Mouse (Mus musculus): Measurements from ENCODE around the gene Gnpat. TPM values are rescaled to one million over a fixed set of nuclear protein-coding genes. Genes with fewer than 3 reads are reported as not detected.

The Gnpat gene
- polyA plus RNA-seq, 1 experiment from 2014 or later: 115 TPM

- H3K4me3 ChIP-seq (ENCODE audit: control insufficient read depth in 1 of 2, insufficient read depth in 1 of 2, low read depth in 1 of 2, low read length in 2 of 2): no peak overlapping the region
- H3K9ac ChIP-seq (ENCODE audit: low read length): no peak overlapping the region
- no peaks in the 10 kb centered on the region for H3K27me3 ChIP-seq (ENCODE audit: control insufficient read depth, insufficient read depth, low read length)
- H3K4me2 ChIP-seq (ENCODE audit: low read length): no peak overlapping the region
- H3K36me3 ChIP-seq (ENCODE audit: control insufficient read depth, insufficient read depth, low read length): peaks cover 85% of the 10 kb centered on the region
- no peaks in the 10 kb centered on the region for H3K9me3 ChIP-seq (ENCODE audit: control insufficient read depth, low read length)
- peaks cover 5 to 11% of the 10 kb centered on the region in 2 experiments; a peak in 3 of 4 replicates for H3K4me1 ChIP-seq (ENCODE audit: control insufficient read depth in 2 of 2, insufficient read depth in 2 of 2, low read length in 2 of 2)
- ATAC-seq (ENCODE audit: insufficient number of reproducible peaks, insufficient read depth, low FRiP score, low read depth): no peak
- 88% methylated on average over 15 of the region's 15 CpGs for WGBS
- H3K27ac ChIP-seq (replicated peaks in 1 of 2; ENCODE audit: control insufficient read depth in 1 of 2, insufficient read depth in 1 of 2, low read depth in 2 of 2, low read length in 2 of 2): no peak overlapping the region
Measured at GRCm38 (mm10) chr8:124903198-124903597, 40.4 kb downstream of the Gnpat start.

- Histone ChIP-seq H3K27me3 (ENCODE audit: control insufficient read depth, insufficient read depth, low read length) (no peaks in the 10 kb centered on the region), H3K36me3 (ENCODE audit: control insufficient read depth, insufficient read depth, low read length) (peaks cover 93% of the 10 kb centered on the region), H3K9me3 (ENCODE audit: control insufficient read depth, low read length) (no peaks in the 10 kb centered on the region), H3K4me3 (ENCODE audit: control insufficient read depth in 1 of 2, insufficient read depth in 1 of 2, low read depth in 1 of 2, low read length in 2 of 2) (no peak overlapping the region), H3K4me2 (ENCODE audit: low read length) (no peak overlapping the region), H3K9ac (ENCODE audit: low read length) (no peak overlapping the region), H3K4me1 (ENCODE audit: control insufficient read depth in 2 of 2, insufficient read depth in 2 of 2, low read length in 2 of 2) (peaks cover 4 to 6% of the 10 kb centered on the region in 2 experiments; a peak in 2 of 4 replicates), H3K27ac (replicated peaks in 1 of 2; ENCODE audit: control insufficient read depth in 1 of 2, insufficient read depth in 1 of 2, low read depth in 2 of 2, low read length in 2 of 2) (no peak overlapping the region)
- 83% methylated on average over 2 of the region's 2 CpGs for WGBS
- no peak for ATAC-seq (ENCODE audit: insufficient number of reproducible peaks, insufficient read depth, low FRiP score, low read depth)
Measured at GRCm38 (mm10) chr8:124905482-124905881, 42.6 kb downstream of the Gnpat start.

GRCm38 (mm10) chr8:124909936-124910335 is 47.1 kb downstream of the Gnpat start:
- 62% methylated on average over 16 of the region's 16 CpGs for WGBS
- Histone ChIP-seq H3K9me3 (ENCODE audit: control insufficient read depth, low read length) (0 out of 2 replicates have a peak, but pooled peaks cover 4% of the 10 kb centered on the region), H3K36me3 (ENCODE audit: control insufficient read depth, insufficient read depth, low read length) (peaks cover 99% of the 10 kb centered on the region), H3K9ac (ENCODE audit: low read length) (no peak overlapping the region; the same call in 1 of the 2 replicates), H3K4me3 (ENCODE audit: control insufficient read depth in 1 of 2, insufficient read depth in 1 of 2, low read depth in 1 of 2, low read length in 2 of 2) (no peak overlapping the region), H3K4me2 (ENCODE audit: low read length) (no peak overlapping the region), H3K27ac (replicated peaks in 1 of 2; ENCODE audit: control insufficient read depth in 1 of 2, insufficient read depth in 1 of 2, low read depth in 2 of 2, low read length in 2 of 2) (peak overlapping the region in 1 of 2 experiments; percentile 55; a peak in 1 of 4 replicates), H3K4me1 (ENCODE audit: control insufficient read depth in 2 of 2, insufficient read depth in 2 of 2, low read length in 2 of 2) (peaks cover 4 to 6% of the 10 kb centered on the region in 2 experiments; a peak in 2 of 4 replicates), H3K27me3 (ENCODE audit: control insufficient read depth, insufficient read depth, low read length) (no peaks in the 10 kb centered on the region)
- ATAC-seq (ENCODE audit: insufficient number of reproducible peaks, insufficient read depth, low FRiP score, low read depth): no peak

- H3K4me3 ChIP-seq (ENCODE audit: control insufficient read depth in 1 of 2, insufficient read depth in 1 of 2, low read depth in 1 of 2, low read length in 2 of 2): no peak overlapping the region
- H3K4me1 ChIP-seq (ENCODE audit: control insufficient read depth in 2 of 2, insufficient read depth in 2 of 2, low read length in 2 of 2): peaks cover 4 to 6% of the 10 kb centered on the region in 2 experiments; a peak in 3 of 4 replicates
- peak overlapping the region in 1 of 2 experiments; percentile 33; a peak in 1 of 4 replicates for H3K27ac ChIP-seq (replicated peaks in 1 of 2; ENCODE audit: control insufficient read depth in 1 of 2, insufficient read depth in 1 of 2, low read depth in 2 of 2, low read length in 2 of 2)
- peak; percentile 19; the same call in 1 of the 2 replicates for ATAC-seq (ENCODE audit: insufficient number of reproducible peaks, insufficient read depth, low FRiP score, low read depth)
- 0 out of 2 replicates have a peak, but pooled peaks cover 4% of the 10 kb centered on the region for H3K9me3 ChIP-seq (ENCODE audit: control insufficient read depth, low read length)
- 58% methylated on average over 10 of the region's 10 CpGs for WGBS
- no peaks in the 10 kb centered on the region for H3K27me3 ChIP-seq (ENCODE audit: control insufficient read depth, insufficient read depth, low read length)
- H3K4me2 ChIP-seq (ENCODE audit: low read length): no peak overlapping the region
- no peak overlapping the region for H3K9ac ChIP-seq (ENCODE audit: low read length)
- H3K36me3 ChIP-seq (ENCODE audit: control insufficient read depth, insufficient read depth, low read length): peaks cover 99% of the 10 kb centered on the region
Measured at GRCm38 (mm10) chr8:124910349-124910748, 47.5 kb downstream of the Gnpat start.

- no peak overlapping the region for H3K4me3 ChIP-seq (ENCODE audit: control insufficient read depth in 1 of 2, insufficient read depth in 1 of 2, low read depth in 1 of 2, low read length in 2 of 2)
- no peak overlapping the region for H3K4me2 ChIP-seq (ENCODE audit: low read length)
- H3K36me3 ChIP-seq (ENCODE audit: control insufficient read depth, insufficient read depth, low read length): peaks cover 90% of the 10 kb centered on the region
- H3K4me1 ChIP-seq (ENCODE audit: control insufficient read depth in 2 of 2, insufficient read depth in 2 of 2, low read length in 2 of 2): peaks cover 16 to 24% of the 10 kb centered on the region in 2 experiments
- H3K27me3 ChIP-seq (ENCODE audit: control insufficient read depth, insufficient read depth, low read length): no peaks in the 10 kb centered on the region
- WGBS: 66% methylated on average over 17 of the region's 17 CpGs
- no peak overlapping the region for H3K27ac ChIP-seq (replicated peaks in 1 of 2; ENCODE audit: control insufficient read depth in 1 of 2, insufficient read depth in 1 of 2, low read depth in 2 of 2, low read length in 2 of 2)
- H3K9me3 ChIP-seq (ENCODE audit: control insufficient read depth, low read length): 0 out of 2 replicates have a peak, but pooled peaks cover 4% of the 10 kb centered on the region
- no peak overlapping the region for H3K9ac ChIP-seq (ENCODE audit: low read length)
- ATAC-seq (ENCODE audit: insufficient number of reproducible peaks, insufficient read depth, low FRiP score, low read depth): no peak
Measured at GRCm38 (mm10) chr8:124911938-124912872, 49.4 kb downstream of the Gnpat start.

- Histone ChIP-seq H3K4me1 (ENCODE audit: control insufficient read depth in 2 of 2, insufficient read depth in 2 of 2, low read length in 2 of 2) (peaks cover 24 to 38% of the 10 kb centered on the region in 2 experiments), H3K4me2 (ENCODE audit: low read length) (no peak overlapping the region), H3K4me3 (ENCODE audit: control insufficient read depth in 1 of 2, insufficient read depth in 1 of 2, low read depth in 1 of 2, low read length in 2 of 2) (no peak overlapping the region), H3K27me3 (ENCODE audit: control insufficient read depth, insufficient read depth, low read length) (no peaks in the 10 kb centered on the region), H3K9me3 (ENCODE audit: control insufficient read depth, low read length) (0 out of 2 replicates have a peak, but pooled peaks cover 4% of the 10 kb centered on the region), H3K9ac (ENCODE audit: low read length) (no peak overlapping the region), H3K27ac (replicated peaks in 1 of 2; ENCODE audit: control insufficient read depth in 1 of 2, insufficient read depth in 1 of 2, low read depth in 2 of 2, low read length in 2 of 2) (no peak overlapping the region), H3K36me3 (ENCODE audit: control insufficient read depth, insufficient read depth, low read length) (peaks cover 73% of the 10 kb centered on the region)
- WGBS: 96% methylated on average over 5 of the region's 5 CpGs
- ATAC-seq (ENCODE audit: insufficient number of reproducible peaks, insufficient read depth, low FRiP score, low read depth): no peak
Measured at GRCm38 (mm10) chr8:124914061-124914460, 51.2 kb downstream of the Gnpat start.

- Histone ChIP-seq H3K4me2 (ENCODE audit: low read length) (no peak overlapping the region), H3K27ac (replicated peaks in 1 of 2; ENCODE audit: control insufficient read depth in 1 of 2, insufficient read depth in 1 of 2, low read depth in 2 of 2, low read length in 2 of 2) (no peak overlapping the region), H3K9me3 (ENCODE audit: control insufficient read depth, low read length) (0 out of 2 replicates have a peak, but pooled peaks cover 4% of the 10 kb centered on the region), H3K9ac (ENCODE audit: low read length) (no peak overlapping the region), H3K27me3 (ENCODE audit: control insufficient read depth, insufficient read depth, low read length) (no peaks in the 10 kb centered on the region), H3K4me3 (ENCODE audit: control insufficient read depth in 1 of 2, insufficient read depth in 1 of 2, low read depth in 1 of 2, low read length in 2 of 2) (no peak overlapping the region), H3K4me1 (ENCODE audit: control insufficient read depth in 2 of 2, insufficient read depth in 2 of 2, low read length in 2 of 2) (peaks cover 32 to 50% of the 10 kb centered on the region in 2 experiments), H3K36me3 (ENCODE audit: control insufficient read depth, insufficient read depth, low read length) (peaks cover 35% of the 10 kb centered on the region)
- WGBS: 72% methylated on average over 18 of the region's 18 CpGs
- no peak for ATAC-seq (ENCODE audit: insufficient number of reproducible peaks, insufficient read depth, low FRiP score, low read depth)
Measured at GRCm38 (mm10) chr8:124917741-124918484, 55.1 kb downstream of the Gnpat start.
